Mouse (Mus musculus): Measurements from ENCODE around the gene Kif3b.
"Not testable (repeated sequence)": the region's sequence is repeated elsewhere in the genome, so short reads cannot be mapped to it uniquely, and the experiment has no call there.

DNA sequence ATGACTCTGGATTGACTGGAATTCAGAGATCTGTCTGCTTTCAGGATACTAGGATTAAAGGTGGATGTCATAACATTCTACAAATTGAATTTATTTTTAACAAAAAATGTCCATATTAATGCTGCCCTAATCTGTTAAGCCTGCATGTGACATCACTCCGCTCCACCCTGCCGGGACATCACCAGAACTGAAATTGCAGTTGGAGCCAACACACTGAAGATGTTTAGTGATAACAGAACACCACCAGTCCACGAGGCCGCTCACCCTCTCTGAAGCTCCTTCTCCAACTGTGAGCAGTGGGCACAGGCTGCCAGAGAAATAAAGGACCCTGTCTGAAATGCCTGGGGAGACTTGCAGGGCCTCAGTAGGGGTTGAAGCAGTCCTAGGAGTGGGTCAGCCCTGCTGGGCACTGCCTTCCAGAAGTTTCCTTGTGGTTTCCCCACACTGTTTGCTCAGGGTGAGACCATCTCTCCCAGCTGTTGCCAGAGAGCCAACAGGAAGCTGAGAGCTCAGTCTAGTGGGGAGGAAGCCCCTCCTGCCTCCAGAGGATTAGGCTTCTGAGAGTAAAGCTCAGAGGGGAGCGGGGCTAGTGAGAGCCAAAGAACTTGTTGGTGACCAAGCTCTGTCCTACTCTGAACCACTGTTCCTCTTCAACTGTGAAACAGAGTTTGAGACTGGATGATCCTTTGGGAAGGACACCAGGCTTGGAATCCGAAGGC lies 16.9 kb upstream of the Kif3b start:
- TF ChIP-seq CTCF (IDR thresholded peaks at IDR 0.05; ENCODE audit: low read depth); EP300 (optimal IDR thresholded peaks at IDR 0.05): not testable (repeated sequence)

Data from stomach, postnatal 0 days (tissue).